Mouse (Mus musculus) forebrain, embryonic 15.5 days (tissue): ENCODE measurements around the gene Ankrd26. TPM values are rescaled to one million over a fixed set of nuclear protein-coding genes. Genes with fewer than 3 reads are reported as not detected.

ENCODE experiments used
- ATAC-seq: fragments of 200-750 bp; cut with Nextera tagmentation; replicated peaks from 2 replicates; pipeline ENCODE4 v1.8.0; 2017; ENCODE audit warnings: mild to moderate bottlenecking, moderate TSS enrichment, moderate library complexity
- H3K27ac ChIP-seq: fragments of 300-500 bp; sonication (generic); replicated peaks from 2 replicates; pipeline ENCODE4 v1.5.1; 2015; ENCODE audit warnings: mild to moderate bottlenecking, inconsistent platforms
- H3K27me3 ChIP-seq: fragments of 300-500 bp; sonication (generic); 2 replicates; pipeline ENCODE4 v1.6.1; 2015; ENCODE audit warnings: inconsistent platforms
- H3K36me3 ChIP-seq: fragments of 300-500 bp; sonication (generic); 2 replicates; pipeline ENCODE4 v1.6.1; 2015; ENCODE audit warnings: mild to moderate bottlenecking, inconsistent platforms
- H3K4me1 ChIP-seq: fragments of 300-500 bp; sonication (generic); 2 replicates; pipeline ENCODE4 v1.6.1; 2015; ENCODE audit warnings: inconsistent platforms
- H3K4me2 ChIP-seq: fragments of 300-500 bp; sonication (generic); replicated peaks from 2 replicates; pipeline ENCODE4 v1.6.1; 2015; ENCODE audit warnings: mild to moderate bottlenecking, inconsistent platforms
- H3K4me3 ChIP-seq: fragments of 300-500 bp; sonication (generic); 2 replicates; pipeline ENCODE4 v1.5.1; 2015; ENCODE audit warnings: mild to moderate bottlenecking, inconsistent platforms
- H3K9ac ChIP-seq: fragments of 300-500 bp; sonication (generic); replicated peaks from 2 replicates; pipeline ENCODE4 v1.6.1; 2015; ENCODE audit warnings: mild to moderate bottlenecking, inconsistent platforms
- H3K9me3 ChIP-seq: fragments of 300-500 bp; sonication (generic); 2 replicates; pipeline ENCODE4 v1.6.1; 2016; ENCODE audit warnings: inconsistent platforms
- WGBS: fragments of 180-500 bp; shearing (Covaris S2); methylation state at CpG from one replicate; pipeline ENCODE4 v1.1.7; 2015; ENCODE audit warnings: mixed read lengths; 5-methylcytosine and 5-hydroxymethylcytosine counted together
- polyA plus RNA-seq: library from polyadenylated mRNA; unstranded; fragments of >200 nt; fragmentation: Nextera tagmentation; extraction: Ambion mirVana; gene quantifications from 2 replicates; pipeline ENCODE4 v1.2.1, GENCODE M21; 2015

Ankrd26 gene
- polyA plus RNA-seq, 1 experiment from 2014 or later, result 25.2 TPM

DNA sequence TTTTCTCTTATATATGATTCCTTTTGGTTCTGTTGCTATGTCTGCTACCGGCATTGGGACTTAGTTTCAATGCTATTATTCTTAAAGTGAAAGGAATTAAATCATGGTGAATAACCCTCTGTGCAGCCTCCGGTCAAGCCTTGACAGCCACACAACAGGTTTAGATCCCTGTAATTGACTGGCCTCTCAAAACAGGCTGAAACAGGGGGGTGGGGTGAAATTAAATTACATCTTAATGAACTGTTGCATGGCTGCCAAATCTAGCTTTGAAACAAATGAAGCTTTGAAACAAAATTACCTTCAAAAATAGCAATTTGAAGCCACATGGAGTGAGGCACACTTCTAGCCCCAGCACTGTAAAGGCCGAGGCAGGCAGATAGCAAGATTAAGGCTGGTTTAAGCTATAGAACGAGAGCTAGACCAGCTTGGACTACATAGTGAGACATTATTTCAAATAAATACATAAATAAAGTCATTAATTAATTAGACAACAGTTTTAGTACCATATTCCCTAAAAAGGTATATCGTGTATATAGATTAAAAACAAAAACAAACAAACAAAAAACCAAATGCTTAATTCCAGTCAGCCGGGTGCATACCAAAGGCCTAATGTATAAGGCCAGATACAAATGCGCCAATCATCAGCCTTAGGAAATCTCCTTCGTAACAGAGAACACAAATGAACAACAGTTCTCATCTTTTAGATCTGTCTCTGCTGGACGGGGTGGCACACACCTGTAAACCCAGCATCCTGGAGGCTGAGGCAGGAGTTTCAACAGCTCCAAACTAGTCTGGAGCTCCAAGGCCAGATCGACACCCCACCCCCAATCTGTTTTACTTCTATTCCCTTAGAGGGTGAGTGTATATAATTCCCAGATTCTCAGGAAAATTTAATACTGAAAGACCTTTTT is 83.9 kb downstream of the Ankrd26 start:
- peak; percentile 24; the same call in 1 of the 2 replicates for ATAC-seq
- Histone ChIP-seq H3K4me1 (peaks cover 23% of the 10 kb centered on the region), H3K27ac (peak overlapping the region; percentile 84), H3K27me3 (peaks cover 59% of the 10 kb centered on the region), H3K36me3 (peaks cover 4% of the 10 kb centered on the region; the same call in 1 of the 2 replicates), H3K4me2 (peak overlapping the region; percentile 56), H3K9me3 (no peaks in the 10 kb centered on the region), H3K4me3 (peak overlapping the region; percentile 79), H3K9ac (peak overlapping the region; percentile 79)
- 8% methylated on average over 10 of the region's 10 CpGs for WGBS

DNA sequence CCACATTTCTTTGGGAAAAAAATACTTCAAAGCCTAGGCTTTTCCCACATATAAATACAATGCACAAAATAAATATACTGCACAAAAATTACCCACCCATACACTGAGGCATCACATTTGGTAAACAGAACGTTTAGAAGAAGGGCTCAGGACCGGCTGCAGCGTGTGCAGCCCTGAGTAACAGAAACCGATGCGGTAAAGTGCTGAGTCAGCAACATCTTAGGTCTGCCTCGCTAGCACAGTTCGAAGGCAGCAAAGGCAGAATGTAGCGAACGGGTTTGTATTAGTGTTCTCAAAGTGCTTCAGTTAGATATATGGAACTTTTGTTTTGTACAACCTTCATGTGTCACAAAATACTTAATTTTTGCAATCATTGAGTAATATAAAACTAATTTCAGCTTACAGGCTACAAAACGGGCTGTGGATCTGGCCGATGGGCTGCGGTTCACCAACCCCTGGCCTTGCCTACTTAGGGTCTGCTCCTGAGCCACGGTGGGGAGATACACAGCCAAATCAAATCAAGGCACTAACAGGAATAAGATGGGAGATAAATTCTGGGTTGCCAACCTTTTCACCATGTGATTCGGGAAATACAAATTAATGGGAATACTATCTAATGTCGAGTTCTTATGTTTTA is 99.8 kb downstream of the Ankrd26 start:
- Histone ChIP-seq H3K4me1 (no peaks in the 10 kb centered on the region), H3K27ac (no peak overlapping the region), H3K4me3 (no peak overlapping the region), H3K4me2 (no peak overlapping the region), H3K9ac (no peak overlapping the region), H3K36me3 (peaks cover 28% of the 10 kb centered on the region), H3K9me3 (no peaks in the 10 kb centered on the region), H3K27me3 (peaks cover 9% of the 10 kb centered on the region)
- 80% methylated on average over 15 of the region's 15 CpGs for WGBS
- no peak for ATAC-seq

DNA sequence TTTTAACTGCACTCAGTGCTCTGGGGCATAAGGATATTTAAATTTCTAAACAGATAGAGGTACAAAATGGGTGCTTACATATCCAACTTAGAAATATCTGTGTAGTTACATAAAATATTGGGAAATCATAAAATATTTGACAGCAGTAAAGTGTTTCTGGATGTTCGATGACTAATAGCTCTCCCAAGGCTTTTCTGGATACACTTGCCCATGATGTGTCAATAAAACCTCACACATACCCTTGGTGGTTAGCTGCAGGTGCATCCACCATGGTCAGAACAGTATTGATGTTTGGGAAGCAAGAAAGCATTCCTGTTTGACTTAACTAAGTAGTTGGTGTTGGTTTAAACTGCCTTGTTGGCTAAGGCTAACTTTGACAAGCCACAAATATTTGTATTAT is 104.3 kb downstream of the Ankrd26 start:
- WGBS, result 94% methylated on average over 1 of the region's 1 CpGs
- Histone ChIP-seq H3K4me2 (no peak overlapping the region), H3K4me3 (no peak overlapping the region), H3K27ac (no peak overlapping the region), H3K4me1 (peaks cover 21% of the 10 kb centered on the region), H3K9ac (no peak overlapping the region), H3K27me3 (no peaks in the 10 kb centered on the region), H3K9me3 (no peaks in the 10 kb centered on the region), H3K36me3 (0 out of 2 replicates have a peak, but pooled peaks cover 6% of the 10 kb centered on the region)
- ATAC-seq, result no peak

DNA sequence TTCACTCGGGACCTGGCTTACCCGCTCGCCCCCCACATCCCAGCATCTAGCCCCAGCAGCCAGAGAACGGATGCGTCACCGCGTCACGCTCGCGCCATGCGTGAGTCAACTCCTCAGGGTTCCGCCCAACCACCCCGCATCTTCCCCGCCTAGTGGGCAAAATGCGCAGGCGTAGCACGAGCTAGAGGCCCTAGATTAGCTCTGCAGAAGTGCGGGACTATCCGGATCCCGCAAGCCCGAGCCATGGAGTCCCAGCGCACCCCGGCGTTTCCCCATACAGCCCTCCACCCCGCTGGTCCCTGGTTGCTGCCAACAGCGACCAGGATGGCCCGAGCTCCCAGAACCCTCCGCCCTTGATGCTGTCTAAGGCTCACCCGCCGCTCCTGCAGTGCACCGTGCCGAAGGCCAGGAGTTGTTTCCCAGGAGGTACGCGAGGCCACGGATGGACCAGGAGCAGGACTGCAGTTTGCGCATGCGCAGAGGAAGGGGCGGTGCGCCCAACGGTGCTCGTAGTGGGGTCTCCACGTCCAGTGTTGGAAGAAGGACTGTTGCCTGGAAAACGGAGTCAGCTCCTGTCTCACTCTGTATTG is 106.9 kb downstream of the Ankrd26 start, which contains the start of gene Zfp248:
Gene Zfp248, minus strand, starts transcription at position 487 of the 590 bp plus-strand sequence.
- peak within 1 kb of the TSS; percentile 99 for H3K27ac ChIP-seq
- peak; percentile 99 for ATAC-seq
- H3K27me3 ChIP-seq, result no peaks in the 10 kb centered on the region
- no peaks in the 10 kb centered on the region for H3K36me3 ChIP-seq
- H3K4me2 ChIP-seq, result peak within 1 kb of the TSS; percentile 80
- peak within 1 kb of the TSS; percentile 87 for H3K4me3 ChIP-seq
- under 1% methylated on average over 43 of the region's 43 CpGs for WGBS
- H3K9me3 ChIP-seq, result no peaks in the 10 kb centered on the region
- H3K4me1 ChIP-seq, result peaks cover 21% of the 10 kb centered on the region
- peak within 1 kb of the TSS; percentile 95 for H3K9ac ChIP-seq

DNA sequence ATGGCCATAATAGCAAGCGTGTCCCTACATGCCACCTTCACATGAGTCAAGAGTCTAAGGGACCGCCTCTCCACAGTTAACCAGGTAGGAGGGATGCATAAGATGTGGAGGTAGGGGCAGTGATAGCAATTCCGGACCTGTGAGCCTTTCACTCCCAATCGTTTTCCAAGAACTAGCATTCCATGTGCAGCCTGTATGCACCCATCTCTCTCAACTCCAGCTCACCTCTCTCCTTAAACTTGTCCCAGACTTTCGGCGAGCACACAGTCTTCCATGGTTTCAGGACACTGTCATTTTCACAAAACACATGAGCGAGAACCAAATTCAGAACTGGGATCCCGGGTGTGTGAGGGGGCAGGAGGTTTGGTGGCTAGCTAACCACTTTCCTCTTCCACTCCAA is 107.6 kb downstream of the Ankrd26 start:
- H3K9ac ChIP-seq, result peak overlapping the region; percentile 95
- H3K9me3 ChIP-seq, result no peaks in the 10 kb centered on the region
- H3K36me3 ChIP-seq, result no peaks in the 10 kb centered on the region
- peak overlapping the region; percentile 99 for H3K27ac ChIP-seq
- no peak; the same call in none of the 2 replicates for ATAC-seq
- H3K27me3 ChIP-seq, result no peaks in the 10 kb centered on the region
- H3K4me1 ChIP-seq, result peaks cover 21% of the 10 kb centered on the region
- H3K4me3 ChIP-seq, result peak overlapping the region; percentile 87
- 47% methylated on average over 8 of the region's 8 CpGs for WGBS
- H3K4me2 ChIP-seq, result peak overlapping the region; percentile 80

Other genes starting within 250 kb of the Ankrd26 start
- gene Bms1, start 142.8 kb downstream of the Ankrd26 start, polyA plus RNA-seq, result 26.0 and 28.1 TPM in 2 replicates
- 15.0 and 16.1 TPM in 2 replicates for gene Zfp248, start 106.7 kb downstream of the Ankrd26 start, polyA plus RNA-seq
- gene Zfp9, start 82.9 kb downstream of the Ankrd26 start, polyA plus RNA-seq, result 9.0 and 9.9 TPM in 2 replicates